Mouse (Mus musculus) liver, embryonic 13.5 days (tissue): Measurements from ENCODE around the gene Rps27rt. TPM values are rescaled to one million over a fixed set of nuclear protein-coding genes. Genes with fewer than 3 reads are reported as not detected.
"Not testable (repeated sequence)": the region's sequence is repeated elsewhere in the genome, so short reads cannot be mapped to it uniquely, and the experiment has no call there.

Source experiments
- ATAC-seq: fragments of 200-750 bp; cut with Nextera tagmentation; 2 replicates; pipeline ENCODE4 v1.8.0; 2017; ENCODE audit warnings: low read depth, mild to moderate bottlenecking, moderate number of reproducible peaks, moderate library complexity
- DNase-seq: peaks from one replicate; pipeline ENCODE4 v3.0.0; 2022
- H3K27ac ChIP-seq: fragments of 300-500 bp; sonication (generic); 2 replicates; pipeline ENCODE4 v1.5.1; 2015; ENCODE audit warnings: moderate library complexity, mild to moderate bottlenecking, inconsistent platforms
- H3K27me3 ChIP-seq: fragments of 300-500 bp; sonication (generic); 2 replicates; pipeline ENCODE4 v1.6.1; 2015; ENCODE audit warnings: mild to moderate bottlenecking, inconsistent platforms
- H3K36me3 ChIP-seq: fragments of 300-500 bp; sonication (generic); 2 replicates; pipeline ENCODE4 v1.6.1; 2015; ENCODE audit warnings: mild to moderate bottlenecking, inconsistent platforms
- H3K4me1 ChIP-seq: fragments of 300-500 bp; sonication (generic); replicated peaks from 2 replicates; pipeline ENCODE4 v1.6.1; 2015; ENCODE audit warnings: inconsistent platforms
- H3K4me2 ChIP-seq: fragments of 300-500 bp; sonication (generic); 2 replicates; pipeline ENCODE4 v1.6.1; 2015; ENCODE audit warnings: inconsistent platforms, mild to moderate bottlenecking, moderate library complexity
- H3K4me3 ChIP-seq: fragments of 300-500 bp; sonication (generic); replicated peaks from 2 replicates; pipeline ENCODE4 v1.5.1; 2015; ENCODE audit warnings: mild to moderate bottlenecking, inconsistent platforms
- H3K9ac ChIP-seq: fragments of 300-500 bp; sonication (generic); 2 replicates; pipeline ENCODE4 v1.6.1; 2015; ENCODE audit warnings: mild to moderate bottlenecking, inconsistent platforms
- H3K9me3 ChIP-seq: fragments of 300-500 bp; sonication (generic); replicated peaks from 2 replicates; pipeline ENCODE4 v1.6.1; 2016; ENCODE audit warnings: inconsistent platforms
- WGBS: fragments of 180-500 bp; shearing (Covaris S2); methylation state at CpG from one replicate; pipeline ENCODE4 v1.1.7; 2015; ENCODE audit not compliant: insufficient replicate concordance; 5-methylcytosine and 5-hydroxymethylcytosine counted together
- polyA plus RNA-seq: library from polyadenylated mRNA; unstranded; fragments of >200 nt; fragmentation: Nextera tagmentation; extraction: Ambion mirVana; gene quantifications from 2 replicates; pipeline ENCODE4 v1.2.1, GENCODE M21; 2015

Rps27rt gene
- polyA plus RNA-seq, result 242 and 274 TPM in 2 replicates

DNA sequence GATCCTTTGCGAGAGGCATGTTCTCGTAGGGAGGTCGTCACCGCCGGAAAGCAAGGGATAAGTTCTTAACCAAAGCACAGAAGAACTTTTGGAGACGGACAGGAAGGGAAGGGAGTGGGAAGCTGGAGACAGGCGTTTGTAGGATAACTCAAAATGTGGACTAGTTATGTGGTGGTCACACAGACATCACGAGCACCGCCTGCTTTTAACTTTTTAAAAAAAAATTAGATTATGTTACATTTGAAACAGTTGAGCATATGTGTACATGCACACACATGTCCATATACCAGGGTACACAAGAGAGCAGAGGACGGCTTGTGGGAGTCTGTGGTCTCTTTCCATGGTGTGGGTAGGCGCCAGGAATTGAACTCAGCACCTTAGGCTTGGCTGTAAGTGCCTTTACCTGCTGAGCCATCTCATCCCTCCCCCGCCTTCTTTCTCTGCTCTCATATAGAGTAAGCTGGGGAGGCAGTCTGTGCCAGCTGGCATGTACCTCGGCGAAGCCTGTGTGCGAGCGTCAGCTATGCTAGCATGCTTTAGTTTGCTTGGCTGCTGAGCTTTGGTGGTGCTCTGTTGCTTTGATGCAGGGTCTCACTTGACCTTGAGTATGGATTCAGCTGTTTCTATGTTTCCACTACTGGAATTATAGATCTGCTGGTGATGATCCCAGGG is at the start of gene Rps27rt:
Gene Rps27rt, minus strand, starts transcription at position 51 of the 672 bp plus-strand sequence.
- Histone ChIP-seq H3K9me3 (peaks cover 2% of the 10 kb centered on the region; the same call in 1 of the 2 replicates), H3K4me3 (no peak within 1 kb of the TSS), H3K4me2 (no peak within 1 kb of the TSS), H3K27ac (no peak within 1 kb of the TSS), H3K4me1 (peaks cover 3% of the 10 kb centered on the region), H3K27me3 (peaks cover 32% of the 10 kb centered on the region), H3K9ac (no peak within 1 kb of the TSS), H3K36me3 (no peaks in the 10 kb centered on the region)
- ATAC-seq (no peak), DNase-seq (no peak)
- WGBS, result 77% methylated on average over 16 of the region's 16 CpGs

DNA sequence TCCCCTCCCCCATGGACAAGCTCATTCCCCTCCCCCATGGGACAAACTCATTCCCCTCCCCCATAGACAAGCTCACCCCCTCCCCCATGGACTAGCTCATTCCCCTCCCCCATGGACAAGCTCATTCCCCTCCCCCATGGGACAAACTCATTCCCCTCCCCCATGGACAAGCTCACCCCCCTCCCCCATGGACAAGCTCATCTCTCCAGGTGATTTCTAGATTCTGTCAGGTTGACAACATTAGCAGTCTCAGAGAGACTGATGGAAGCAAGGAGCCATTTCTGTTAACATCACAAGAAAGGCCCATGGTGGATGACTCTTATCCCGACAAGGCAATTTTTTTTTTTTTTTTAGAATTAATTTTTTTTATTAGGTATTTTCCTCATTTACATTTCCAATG is 48.5 kb upstream of the Rps27rt start:
- not testable (repeated sequence) for H3K9ac ChIP-seq, H3K4me2 ChIP-seq, H3K4me3 ChIP-seq, H3K27me3 ChIP-seq, H3K4me1 ChIP-seq, H3K9me3 ChIP-seq, ATAC-seq, H3K27ac ChIP-seq, H3K36me3 ChIP-seq, DNase-seq
- 82% methylated on average over 1 of the region's 1 CpGs for WGBS

GRCm38 (mm10) chr9:115030581-115030980 is 48.0 kb upstream of the Rps27rt start:
- Histone ChIP-seq H3K27ac (no peak overlapping the region), H3K9ac (no peak overlapping the region), H3K4me2 (no peak overlapping the region), H3K4me1 (no peaks in the 10 kb centered on the region), H3K9me3 (no peaks in the 10 kb centered on the region), H3K36me3 (no peaks in the 10 kb centered on the region), H3K27me3 (no peaks in the 10 kb centered on the region), H3K4me3 (no peak overlapping the region)
- ATAC-seq, result no peak
- WGBS, result 50% methylated on average over 4 of the region's 4 CpGs
- DNase-seq, result no peak

DNA sequence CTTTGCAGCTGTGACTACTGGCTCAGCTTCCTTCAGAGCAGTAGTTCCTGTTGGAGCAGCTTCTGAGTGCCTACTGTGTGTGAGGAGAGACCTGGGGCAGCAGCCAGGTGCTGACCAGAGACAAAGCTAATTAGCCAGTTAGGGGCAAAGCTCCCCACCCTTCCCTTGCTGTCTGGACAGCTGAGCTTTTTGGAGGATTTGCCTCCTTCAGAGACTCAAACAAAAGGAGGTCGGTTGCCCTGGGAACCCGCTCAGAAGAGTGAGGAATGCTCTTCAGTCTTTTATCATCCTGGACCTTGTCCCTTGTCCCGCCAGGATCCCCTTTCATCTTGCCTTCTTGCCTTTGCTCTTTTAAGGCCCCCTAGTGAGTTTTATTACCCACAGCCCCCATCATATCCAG is 46.8 kb upstream of the Rps27rt start:
- DNase-seq, result no peak
- no peaks in the 10 kb centered on the region for H3K36me3 ChIP-seq
- ATAC-seq, result no peak
- H3K27me3 ChIP-seq, result no peaks in the 10 kb centered on the region
- 28% methylated on average over 3 of the region's 3 CpGs for WGBS
- H3K4me2 ChIP-seq, result no peak overlapping the region
- H3K4me1 ChIP-seq, result no peaks in the 10 kb centered on the region
- H3K9me3 ChIP-seq, result no peaks in the 10 kb centered on the region
- no peak overlapping the region for H3K27ac ChIP-seq
- H3K4me3 ChIP-seq, result no peak overlapping the region
- H3K9ac ChIP-seq, result no peak overlapping the region

- no peak overlapping the region for H3K9ac ChIP-seq
- 73% methylated on average over 10 of the region's 10 CpGs for WGBS
- no peaks in the 10 kb centered on the region for H3K9me3 ChIP-seq
- H3K27me3 ChIP-seq, result no peaks in the 10 kb centered on the region
- H3K36me3 ChIP-seq, result no peaks in the 10 kb centered on the region
- DNase-seq (no peak), ATAC-seq (no peak)
- H3K4me2 ChIP-seq, result no peak overlapping the region
- H3K4me3 ChIP-seq, result no peak overlapping the region
- no peak overlapping the region for H3K27ac ChIP-seq
- no peaks in the 10 kb centered on the region for H3K4me1 ChIP-seq
These were observed 41.3 kb upstream of the Rps27rt start for GRCm38 (mm10) chr9:115023708-115024383.

GRCm38 (mm10) chr9:115023137-115023536 is 40.6 kb upstream of the Rps27rt start:
- no peaks in the 10 kb centered on the region for H3K4me1 ChIP-seq
- H3K36me3 ChIP-seq, result no peaks in the 10 kb centered on the region
- H3K27me3 ChIP-seq, result no peaks in the 10 kb centered on the region
- H3K9ac ChIP-seq, result no peak overlapping the region
- no peak overlapping the region for H3K4me2 ChIP-seq
- H3K4me3 ChIP-seq, result no peak overlapping the region
- no peak overlapping the region for H3K27ac ChIP-seq
- 60% methylated on average over 3 of the region's 3 CpGs for WGBS
- H3K9me3 ChIP-seq, result no peaks in the 10 kb centered on the region
- no peak for ATAC-seq
- no peak for DNase-seq

DNA sequence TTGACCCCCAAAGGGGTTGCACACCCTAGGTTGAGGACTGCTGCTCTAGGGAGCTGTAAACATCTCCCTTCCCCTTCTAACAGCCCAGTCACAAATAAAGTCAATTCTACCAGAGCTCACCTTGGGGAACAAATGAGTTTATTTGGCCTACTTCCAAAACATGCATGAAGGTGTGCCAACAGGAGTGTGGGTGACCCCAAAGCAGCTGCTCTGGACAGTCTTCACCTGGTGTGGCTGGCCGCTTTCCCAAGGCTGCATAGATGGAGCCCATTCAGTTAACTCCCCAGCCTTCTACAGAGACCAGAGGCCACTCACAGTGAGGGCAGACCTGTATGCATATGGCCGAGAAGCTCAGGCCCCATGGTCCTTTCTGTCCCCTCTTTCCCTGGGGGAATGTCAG is 38.9 kb upstream of the Rps27rt start:
- H3K9me3 ChIP-seq, result no peaks in the 10 kb centered on the region
- ATAC-seq (no peak), DNase-seq (no peak)
- WGBS, result 65% methylated on average over 2 of the region's 2 CpGs
- H3K36me3 ChIP-seq, result no peaks in the 10 kb centered on the region
- H3K4me3 ChIP-seq, result no peak overlapping the region
- H3K4me1 ChIP-seq, result no peaks in the 10 kb centered on the region
- no peak overlapping the region for H3K9ac ChIP-seq
- H3K27me3 ChIP-seq, result no peaks in the 10 kb centered on the region
- no peak overlapping the region for H3K27ac ChIP-seq
- H3K4me2 ChIP-seq, result no peak overlapping the region

GRCm38 (mm10) chr9:115020141-115020540 is 37.6 kb upstream of the Rps27rt start:
- Histone ChIP-seq H3K9ac (no peak overlapping the region), H3K9me3 (no peaks in the 10 kb centered on the region), H3K4me2 (no peak overlapping the region), H3K4me3 (no peak overlapping the region), H3K27me3 (no peaks in the 10 kb centered on the region), H3K4me1 (no peaks in the 10 kb centered on the region), H3K27ac (no peak overlapping the region), H3K36me3 (no peaks in the 10 kb centered on the region)
- ATAC-seq (no peak), DNase-seq (no peak)
- 74% methylated on average over 7 of the region's 7 CpGs for WGBS

DNA sequence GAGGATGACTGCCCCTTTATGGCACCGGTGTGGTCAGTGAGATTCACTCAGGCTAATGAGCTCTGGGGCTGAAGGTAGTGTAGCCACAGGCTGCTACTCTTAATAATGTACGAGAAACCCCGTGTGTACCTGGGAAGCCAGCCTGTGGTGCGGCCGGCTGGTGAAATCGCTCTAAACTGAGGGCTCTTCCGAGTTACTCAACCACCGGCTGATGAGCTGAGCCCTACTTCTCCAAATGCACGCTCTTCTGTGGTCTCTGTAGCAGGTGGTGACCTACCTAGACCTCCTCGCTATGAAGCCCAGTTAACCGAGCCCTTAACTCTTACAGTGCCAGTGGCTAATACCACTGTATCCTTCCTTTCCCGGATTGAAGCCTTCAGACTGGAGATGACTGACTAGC is 29.8 kb upstream of the Rps27rt start:
- Histone ChIP-seq H3K27me3 (no peaks in the 10 kb centered on the region), H3K4me3 (no peak overlapping the region), H3K4me2 (no peak overlapping the region), H3K4me1 (no peaks in the 10 kb centered on the region), H3K36me3 (no peaks in the 10 kb centered on the region), H3K27ac (no peak overlapping the region), H3K9ac (no peak overlapping the region), H3K9me3 (peaks cover 6% of the 10 kb centered on the region; the same call in 1 of the 2 replicates)
- WGBS, result 39% methylated on average over 12 of the region's 12 CpGs
- no peak for ATAC-seq
- no peak for DNase-seq

DNA sequence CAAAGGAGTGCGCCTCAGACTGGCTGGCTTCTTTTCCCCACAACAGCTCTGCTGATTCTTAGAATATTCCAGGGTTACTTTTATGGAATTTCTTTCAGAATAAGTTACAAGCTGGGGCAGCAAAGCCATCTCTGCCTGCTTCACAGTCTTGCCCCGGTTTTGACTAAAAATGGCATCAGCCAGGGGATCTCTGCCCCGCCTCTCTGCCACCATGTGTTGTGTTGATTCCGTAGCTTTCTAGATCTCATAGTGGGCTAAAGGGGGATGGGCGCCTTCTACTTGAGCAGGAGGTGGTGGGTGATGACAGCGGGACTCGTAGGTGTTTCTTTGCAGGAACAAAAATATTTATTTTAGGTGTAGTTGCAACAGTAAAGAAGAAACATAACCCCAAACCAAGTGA is 25.7 kb upstream of the Rps27rt start:
- WGBS, result 72% methylated on average over 7 of the region's 7 CpGs
- Histone ChIP-seq H3K9ac (no peak overlapping the region), H3K4me3 (no peak overlapping the region), H3K36me3 (no peaks in the 10 kb centered on the region), H3K27me3 (no peaks in the 10 kb centered on the region), H3K9me3 (peaks cover 6% of the 10 kb centered on the region; the same call in 1 of the 2 replicates), H3K4me1 (no peaks in the 10 kb centered on the region), H3K27ac (no peak overlapping the region), H3K4me2 (no peak overlapping the region)
- ATAC-seq (no peak), DNase-seq (no peak)

- H3K4me1 ChIP-seq, result no peaks in the 10 kb centered on the region
- no peak overlapping the region for H3K4me2 ChIP-seq
- H3K4me3 ChIP-seq, result no peak overlapping the region
- no peak overlapping the region for H3K9ac ChIP-seq
- no peak for DNase-seq
- WGBS, result 71% methylated on average over 6 of the region's 6 CpGs
- ATAC-seq, result no peak
- no peaks in the 10 kb centered on the region for H3K27me3 ChIP-seq
- H3K9me3 ChIP-seq, result peaks cover 6% of the 10 kb centered on the region; the same call in 1 of the 2 replicates
- no peaks in the 10 kb centered on the region for H3K36me3 ChIP-seq
- H3K27ac ChIP-seq, result no peak overlapping the region
These were observed 25.2 kb upstream of the Rps27rt start for GRCm38 (mm10) chr9:115007776-115008175.

DNA sequence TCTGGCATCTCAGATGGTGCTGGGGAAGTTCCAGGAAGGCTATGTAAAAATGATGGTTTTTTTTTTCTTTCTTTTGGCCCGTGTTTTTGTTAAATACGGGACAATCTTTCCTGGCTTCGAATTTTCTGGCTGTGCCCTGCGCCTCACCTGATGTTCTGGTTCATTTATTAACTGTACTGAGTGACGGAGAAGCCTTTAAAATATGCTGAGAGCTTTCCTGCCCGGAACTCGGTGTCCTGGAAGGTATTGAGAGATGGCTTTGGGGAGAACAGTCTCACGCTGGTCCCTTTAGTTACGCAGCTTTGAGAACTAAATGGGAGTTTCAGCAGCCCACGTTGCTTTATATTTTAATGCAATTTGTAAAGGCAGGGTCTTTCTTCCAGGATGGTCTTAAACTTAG is 22.9 kb upstream of the Rps27rt start:
- Histone ChIP-seq H3K4me1 (no peaks in the 10 kb centered on the region), H3K27ac (no peak overlapping the region), H3K27me3 (no peaks in the 10 kb centered on the region), H3K9ac (no peak overlapping the region), H3K9me3 (peaks cover 6% of the 10 kb centered on the region; the same call in 1 of the 2 replicates), H3K4me2 (no peak overlapping the region), H3K4me3 (no peak overlapping the region), H3K36me3 (no peaks in the 10 kb centered on the region)
- ATAC-seq (no peak), DNase-seq (no peak)
- WGBS, result 73% methylated on average over 10 of the region's 10 CpGs
